Mouse (Mus musculus) bone marrow macrophage, adult 2 months (primary cell): Measurements from ENCODE around the gene Akr1c19. TPM values are rescaled to one million over a fixed set of nuclear protein-coding genes. Genes with fewer than 3 reads are reported as not detected.
A peak's percentile ranks its signal among the peaks of the same experiment; 100 is the strongest.
"Not testable (repeated sequence)": the region's sequence is repeated elsewhere in the genome, so short reads cannot be mapped to it uniquely, and the experiment has no call there.

Source experiments
- H3K27ac ChIP-seq: 2 replicates; pipeline ENCODE4 v1.5.1; 2012; ENCODE audit warnings: low read depth, low read length; ENCODE audit not compliant: insufficient read depth
- H3K4me1 ChIP-seq: 2 replicates; pipeline ENCODE4 v1.6.1; 2012; ENCODE audit warnings: low read length; ENCODE audit not compliant: control insufficient read depth, insufficient read depth
- H3K4me3 ChIP-seq: 2 replicates; pipeline ENCODE4 v1.5.1; 2012; ENCODE audit warnings: mild to moderate bottlenecking, low read length, moderate library complexity; ENCODE audit not compliant: insufficient read depth
- CTCF ChIP-seq: IDR thresholded peaks from 2 replicates; pipeline ENCODE4 v1.5.1; 2012; ENCODE audit warnings: low read depth, mild to moderate bottlenecking, low read length, moderate library complexity
- POLR2A ChIP-seq: IDR thresholded peaks from 2 replicates; pipeline ENCODE4 v1.6.1; 2012; ENCODE audit warnings: mild to moderate bottlenecking, low read depth, low read length, borderline replicate concordance
- polyA plus RNA-seq: library from polyadenylated mRNA; stranded (reverse); fragments of >200 nt; gene quantifications from 2 replicates; pipeline ENCODE4 v1.2.4, GENCODE M21; 2012; ENCODE audit not compliant: missing spikeins, insufficient read depth, insufficient read length

Akr1c19 gene
- polyA plus RNA-seq: not detected in 2 replicates

DNA sequence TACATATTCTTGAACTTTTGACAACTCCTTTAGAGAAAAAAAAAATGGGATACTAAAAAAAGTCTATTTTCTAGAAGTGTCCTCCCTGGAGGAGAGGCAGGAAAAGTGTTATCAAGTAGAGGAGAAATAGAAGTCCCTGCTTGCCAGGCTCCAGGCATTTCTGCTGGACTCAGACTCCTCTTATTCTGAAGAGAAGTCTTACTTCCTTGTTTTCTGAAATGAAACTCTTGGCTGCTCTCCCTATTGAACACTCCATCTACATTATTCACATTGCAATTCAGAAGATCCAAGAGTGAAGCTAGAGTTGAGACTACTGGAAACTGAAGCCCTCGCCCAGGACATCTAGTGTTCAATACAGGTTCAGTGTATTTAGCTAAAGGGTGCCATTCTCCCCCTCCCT lies at the start of gene Akr1c19:
Akr1c19 (plus strand) TSS at position 260 of the 400 bp plus-strand sequence.
- no peak within 1 kb of the TSS for H3K27ac ChIP-seq
- no peaks in the 10 kb centered on the region for H3K4me1 ChIP-seq
- H3K4me3 ChIP-seq: no peak within 1 kb of the TSS
- TF ChIP-seq POLR2A (no peak), CTCF (no peak)

DNA sequence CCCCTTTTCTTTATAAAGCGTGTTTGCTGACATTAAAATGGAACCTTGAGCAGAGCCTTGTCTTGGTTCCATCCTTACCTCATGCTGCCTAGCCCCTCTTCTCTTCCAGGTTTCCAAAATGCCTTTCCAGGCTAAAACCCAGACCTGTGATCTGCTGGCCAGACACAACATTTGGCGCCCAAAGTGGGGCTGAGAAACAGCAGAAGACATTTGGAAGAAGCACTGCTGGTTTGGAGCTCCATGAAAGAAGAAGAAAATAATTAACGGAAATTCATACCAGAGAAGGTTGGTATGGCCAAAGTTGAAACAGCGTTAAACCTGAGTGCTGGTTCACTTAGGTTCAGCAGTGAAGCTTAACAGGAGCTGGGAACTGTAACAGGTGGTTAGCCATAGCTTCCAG lies 47.2 kb upstream of the Akr1c19 start:
- H3K27ac ChIP-seq, H3K4me3 ChIP-seq, H3K4me1 ChIP-seq: not testable (repeated sequence)

DNA sequence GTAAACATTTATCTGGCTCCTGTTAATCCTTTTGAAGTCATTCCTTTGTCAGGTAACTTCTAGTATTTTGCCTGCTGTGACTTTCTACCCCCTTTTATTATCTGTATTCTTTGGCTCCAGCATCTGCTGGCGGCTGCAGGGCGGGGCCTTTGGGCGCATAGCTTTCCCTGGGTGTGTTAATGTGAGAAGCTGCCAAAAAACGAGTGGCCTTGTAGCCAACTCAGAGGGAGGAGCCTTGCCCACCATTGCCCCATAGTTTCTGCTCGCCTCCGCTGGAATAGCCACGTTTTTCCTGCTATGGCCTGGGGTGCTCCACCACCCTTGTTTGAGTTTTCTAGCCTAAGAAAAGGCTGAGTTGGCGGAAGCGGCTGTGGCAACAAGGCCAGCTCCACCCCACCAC lies 45.4 kb upstream of the Akr1c19 start:
- TF ChIP-seq CTCF (no peak), POLR2A (no peak)

DNA sequence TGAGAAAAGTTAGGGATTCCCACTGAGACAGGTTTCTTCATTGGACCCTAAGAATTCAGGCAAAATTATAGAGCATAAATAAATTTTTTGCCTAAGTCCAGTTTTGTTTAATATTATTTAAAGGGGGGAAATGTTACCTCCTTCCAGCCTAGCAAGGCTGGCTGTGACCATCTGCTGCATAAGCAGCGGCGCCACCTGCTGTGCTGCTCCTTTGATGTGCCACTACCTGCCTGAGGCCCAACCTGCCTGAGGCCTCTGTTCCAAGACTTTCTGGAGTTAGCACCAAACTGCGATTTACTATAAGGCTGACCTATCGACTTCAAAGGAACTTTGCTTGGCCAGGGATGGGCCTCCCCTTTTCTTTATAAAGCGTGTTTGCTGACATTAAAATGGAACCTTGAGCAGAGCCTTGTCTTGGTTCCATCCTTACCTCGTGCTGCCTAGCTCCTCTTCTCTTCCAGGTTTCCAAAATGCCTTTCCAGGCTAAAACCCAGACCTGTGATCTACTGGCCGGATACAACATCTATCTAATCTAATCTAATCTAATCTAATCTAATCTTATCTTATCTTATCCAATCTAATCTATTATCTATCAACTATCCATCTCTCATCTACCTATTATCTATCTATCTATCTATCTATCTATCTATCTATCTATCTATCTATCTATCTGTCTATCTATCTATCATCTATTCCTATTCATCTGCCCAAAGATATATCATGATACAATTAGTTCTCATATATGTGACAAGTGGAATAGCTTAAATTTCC lies 41.7 kb upstream of the Akr1c19 start:
- H3K4me1 ChIP-seq, H3K4me3 ChIP-seq, H3K27ac ChIP-seq: not testable (repeated sequence)

More for the DNA sequence above, 45.4 kb upstream of the Akr1c19 start:
- no peak overlapping the region for H3K4me3 ChIP-seq
- H3K4me1 ChIP-seq: no peaks in the 10 kb centered on the region
- H3K27ac ChIP-seq: no peak overlapping the region

DNA sequence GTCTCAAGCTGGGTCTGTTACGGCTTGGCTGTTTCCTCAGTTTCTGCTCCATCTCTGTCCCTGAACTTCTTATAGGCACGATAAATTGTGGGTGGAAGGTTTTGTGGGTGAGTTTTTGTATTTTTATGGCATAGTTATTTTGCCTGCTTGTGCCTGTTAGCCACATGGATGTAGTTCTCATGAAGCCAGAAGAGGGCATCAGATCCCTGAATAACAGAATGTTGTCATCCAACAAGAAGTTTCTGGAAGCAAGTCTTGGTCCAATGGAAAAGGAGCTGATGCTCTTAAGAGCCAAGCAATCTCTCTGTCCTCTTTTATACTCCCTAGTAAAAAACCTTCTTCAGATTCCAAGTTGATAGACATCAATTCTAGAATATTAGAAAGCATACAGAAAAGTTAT lies 40.3 kb upstream of the Akr1c19 start:
- TF ChIP-seq POLR2A (no peak), CTCF (no peak)
- Histone ChIP-seq H3K4me3 (no peak overlapping the region), H3K4me1 (peaks cover 7% of the 10 kb centered on the region), H3K27ac (no peak overlapping the region)

DNA sequence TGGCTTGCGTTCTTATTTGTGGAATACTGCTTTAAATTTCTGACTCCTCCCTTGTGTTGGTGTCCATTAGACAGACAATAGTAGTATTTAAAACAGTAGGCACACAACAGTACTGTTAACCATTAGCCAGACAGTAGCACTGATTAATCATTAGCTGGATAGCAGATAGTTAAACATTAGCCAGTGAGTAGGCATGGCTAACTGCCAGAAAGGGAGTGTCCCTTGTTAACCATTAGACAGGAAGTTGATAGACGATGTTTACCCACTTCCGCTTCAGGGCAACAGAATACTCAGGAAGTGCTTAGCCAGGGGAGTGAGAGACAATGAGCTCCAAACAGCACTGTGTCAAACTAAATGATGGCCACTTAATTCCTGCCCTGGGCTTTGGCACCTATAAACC lies 37.6 kb upstream of the Akr1c19 start, which contains the start of gene Akr1c13:
Akr1c13 (plus strand) TSS at position 247 of the 400 bp plus-strand sequence.
- H3K27ac ChIP-seq: peak within 1 kb of the TSS; percentile 9; the same call in 1 of the 2 replicates
- peak within 1 kb of the TSS; percentile 65 for H3K4me3 ChIP-seq
- no peak for TF ChIP-seq POLR2A
- no peak for TF ChIP-seq CTCF
- peaks cover 7% of the 10 kb centered on the region for H3K4me1 ChIP-seq

DNA sequence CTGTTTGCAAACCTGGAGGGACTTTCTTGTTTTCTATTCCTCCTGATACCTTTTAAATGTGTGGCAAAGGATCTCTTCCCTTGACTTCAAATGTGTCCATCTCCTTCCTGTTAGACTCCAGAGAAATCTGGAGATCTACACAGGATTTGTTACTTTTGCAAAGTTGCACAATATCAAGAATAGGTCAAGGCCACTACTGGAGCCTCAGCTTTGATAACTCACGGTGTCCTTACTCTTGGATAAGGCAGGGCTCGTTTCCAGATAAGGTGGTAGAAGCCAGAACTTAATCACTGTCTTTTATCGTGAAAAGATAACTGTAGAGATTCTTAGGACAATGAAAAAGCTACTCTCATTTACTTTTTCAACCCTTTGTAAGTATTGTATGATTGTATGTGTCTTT lies 36.0 kb upstream of the Akr1c19 start:
- no peak for TF ChIP-seq CTCF
- no peak for TF ChIP-seq POLR2A

DNA sequence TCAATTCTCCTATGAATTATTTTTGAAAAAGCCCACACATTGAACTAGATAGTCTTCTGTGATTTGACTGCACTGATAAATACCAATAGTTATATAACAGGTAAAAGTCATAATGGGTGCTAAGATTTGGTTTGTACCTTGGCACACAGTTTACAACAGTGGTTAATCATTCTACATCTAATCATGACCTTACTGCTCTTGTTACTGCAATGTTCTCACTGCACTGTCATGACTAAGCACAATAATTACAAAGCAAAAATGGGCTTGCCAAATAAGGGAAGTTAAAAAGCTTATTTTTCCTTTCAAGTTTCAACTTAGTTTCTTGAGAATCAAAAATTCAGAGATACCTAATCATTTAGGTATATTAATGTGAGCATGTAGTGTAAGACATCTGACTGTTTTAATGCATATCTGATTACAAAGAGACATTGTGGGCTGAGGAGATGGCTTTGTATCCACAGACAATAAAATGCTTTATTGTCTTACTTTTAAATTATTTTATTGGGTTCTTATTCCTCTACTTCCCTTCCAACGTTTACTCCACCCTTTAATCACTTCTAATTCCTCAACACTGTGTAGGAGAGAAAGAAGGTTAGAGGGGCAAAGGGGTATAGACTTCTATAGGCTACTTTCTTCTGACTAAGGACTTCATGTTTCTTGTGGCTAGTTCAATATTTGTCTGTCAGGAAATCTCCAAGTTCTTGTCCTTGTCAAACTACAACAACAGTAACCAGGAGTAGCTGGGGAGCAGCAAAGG lies 22.2 kb upstream of the Akr1c19 start:
- TF ChIP-seq POLR2A (no peak), CTCF (no peak)

More for the DNA sequence above, 36.0 kb upstream of the Akr1c19 start:
- Histone ChIP-seq H3K4me1 (peaks cover 7% of the 10 kb centered on the region), H3K27ac (no peak overlapping the region), H3K4me3 (no peak overlapping the region)

DNA sequence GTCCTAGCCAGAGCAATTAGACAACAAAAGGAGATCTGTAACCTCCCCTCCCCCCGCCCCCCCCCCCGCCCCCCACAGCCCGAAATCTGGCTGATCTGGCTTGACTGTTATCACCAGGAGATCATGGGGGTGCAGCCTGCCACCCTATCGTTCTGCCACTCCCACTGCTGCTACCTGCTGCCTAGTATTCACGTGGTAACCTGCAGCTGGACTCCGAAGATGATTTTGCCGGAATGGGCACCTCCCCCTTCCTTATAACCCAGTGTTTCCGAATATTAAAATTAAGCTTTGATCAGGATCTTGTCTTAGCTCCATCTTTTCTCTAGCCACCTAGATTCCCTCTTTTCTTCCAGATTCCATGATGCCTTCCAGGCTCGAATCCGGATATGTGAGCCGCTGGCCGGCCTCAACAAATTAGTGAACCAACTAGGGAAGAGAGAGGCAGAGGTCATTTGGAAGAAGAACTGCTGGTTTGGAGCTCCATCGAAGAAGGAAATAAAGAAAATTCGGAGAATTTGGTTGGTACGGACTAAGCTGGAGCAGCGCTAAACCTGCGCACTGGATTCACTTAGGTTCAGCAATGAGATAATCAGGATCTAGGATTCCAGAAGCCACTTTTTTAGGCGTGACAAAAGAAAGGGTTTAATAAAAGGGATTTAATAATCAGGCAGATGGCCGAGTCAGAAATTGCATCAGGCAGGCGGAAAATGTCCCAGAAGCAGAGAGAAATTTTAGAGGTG lies 16.8 kb upstream of the Akr1c19 start:
- TF ChIP-seq CTCF: no peak
- no peak for TF ChIP-seq POLR2A
- Histone ChIP-seq H3K27ac (no peak overlapping the region), H3K4me3 (no peak overlapping the region), H3K4me1 (no peaks in the 10 kb centered on the region)

More for the DNA sequence above, 22.2 kb upstream of the Akr1c19 start:
- no peak overlapping the region for H3K4me3 ChIP-seq
- H3K27ac ChIP-seq: no peak overlapping the region
- H3K4me1 ChIP-seq: no peaks in the 10 kb centered on the region

DNA sequence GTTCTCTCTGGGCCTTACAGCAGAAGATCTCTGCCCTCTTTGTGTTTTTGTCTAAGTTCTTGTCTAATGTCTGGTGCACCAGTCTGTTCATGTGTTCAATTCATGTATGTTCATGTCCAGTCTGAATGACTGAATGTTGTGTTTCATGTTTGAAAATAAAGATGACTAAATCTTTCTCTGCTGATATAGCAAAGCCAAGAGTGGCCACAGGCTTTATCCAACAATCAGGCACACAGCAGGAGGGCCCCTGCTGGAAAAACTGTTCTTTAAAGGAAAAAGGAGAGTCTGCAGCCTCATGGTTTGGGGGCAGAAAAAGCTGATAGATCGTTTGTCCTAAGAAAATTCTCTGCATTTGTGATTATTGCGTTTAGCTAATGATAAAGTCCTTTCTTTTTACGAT lies 16.2 kb upstream of the Akr1c19 start:
- no peak overlapping the region for H3K27ac ChIP-seq
- TF ChIP-seq POLR2A (no peak), CTCF (no peak)
- H3K4me3 ChIP-seq: no peak overlapping the region
- no peaks in the 10 kb centered on the region for H3K4me1 ChIP-seq

DNA sequence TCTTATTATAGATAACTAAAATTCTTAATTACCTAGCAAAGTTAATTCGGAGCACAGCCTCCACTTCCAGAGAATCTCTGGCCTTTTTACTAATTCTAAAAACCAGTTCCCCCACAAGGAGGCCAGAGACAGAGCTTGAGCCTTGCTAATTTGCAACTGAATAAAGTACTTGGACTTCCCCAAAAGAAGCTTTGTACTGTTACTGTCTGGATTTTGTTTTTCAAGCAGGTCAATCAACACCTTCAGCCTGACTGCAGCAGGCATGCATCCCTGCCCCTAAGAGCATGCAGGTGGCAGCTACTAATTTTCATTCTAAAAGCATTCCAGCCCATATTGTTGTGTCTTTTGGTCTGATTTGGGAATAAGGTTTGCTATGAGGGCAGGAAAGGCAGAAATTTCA lies 13.0 kb upstream of the Akr1c19 start:
- H3K27ac ChIP-seq, H3K4me1 ChIP-seq, H3K4me3 ChIP-seq: not testable (repeated sequence)
